Mouse (Mus musculus) heart, embryonic 16.5 days (tissue): ENCODE data around the gene Plek. TPM values are rescaled to one million over a fixed set of nuclear protein-coding genes. Genes with fewer than 3 reads are reported as not detected.

Experiments
- ATAC-seq: fragments of 200-750 bp; cut with Nextera tagmentation; replicated peaks from 2 replicates; pipeline ENCODE4 v1.8.0; 2017; ENCODE audit warnings: moderate number of reproducible peaks; ENCODE audit not compliant: insufficient read depth, low FRiP score; ENCODE audit errors: extremely low read depth
- H3K27ac ChIP-seq: fragments of 300-500 bp; sonication (generic); 2 replicates; pipeline ENCODE4 v1.5.1; 2014; ENCODE audit warnings: mild to moderate bottlenecking, low read length, control low read depth, moderate library complexity
- H3K27me3 ChIP-seq: fragments of 300-500 bp; sonication (generic); 2 replicates; pipeline ENCODE4 v1.6.1; 2014; ENCODE audit warnings: low read length, mixed read lengths; ENCODE audit not compliant: control insufficient read depth, insufficient read depth
- H3K36me3 ChIP-seq: fragments of 300-500 bp; sonication (generic); 2 replicates; pipeline ENCODE4 v1.6.1; 2014; ENCODE audit not compliant: control insufficient read depth, insufficient read depth
- H3K4me1 ChIP-seq: fragments of 300-500 bp; sonication (generic); 2 replicates; pipeline ENCODE4 v1.6.1; 2014; ENCODE audit warnings: low read length, mixed read lengths; ENCODE audit not compliant: control insufficient read depth, insufficient read depth
- H3K4me2 ChIP-seq: fragments of 300-500 bp; sonication (generic); 2 replicates; pipeline ENCODE4 v1.6.1; 2014; ENCODE audit warnings: low read depth, mild to moderate bottlenecking, control low read depth, low read length
- H3K4me3 ChIP-seq: fragments of 300-500 bp; sonication (generic); 2 replicates; pipeline ENCODE4 v1.5.1; 2014; ENCODE audit warnings: mild to moderate bottlenecking, control low read depth, low read length
- H3K9ac ChIP-seq: fragments of 300-500 bp; sonication (generic); 2 replicates; pipeline ENCODE4 v1.6.1; 2014; ENCODE audit warnings: low read length, control low read depth
- H3K9me3 ChIP-seq: fragments of 300-500 bp; sonication (generic); replicated peaks from 2 replicates; pipeline ENCODE4 v1.6.1; 2016; ENCODE audit warnings: low read length; ENCODE audit not compliant: control insufficient read depth
- WGBS: fragments of 180-500 bp; shearing (Covaris S2); extraction: QIAGEN DNeasy Blood & Tissue Kit; methylation state at CpG from one replicate; pipeline ENCODE4 v1.1.7; 2014; 5-methylcytosine and 5-hydroxymethylcytosine counted together
- polyA plus RNA-seq: library from polyadenylated mRNA; unstranded; fragments of >200 nt; fragmentation: Nextera tagmentation; extraction: Ambion mirVana; gene quantifications from 2 replicates; pipeline ENCODE4 v1.2.1, GENCODE M21; 2015

Plek gene
- polyA plus RNA-seq, 1 experiment from 2014 or later, result 3.0 TPM

DNA sequence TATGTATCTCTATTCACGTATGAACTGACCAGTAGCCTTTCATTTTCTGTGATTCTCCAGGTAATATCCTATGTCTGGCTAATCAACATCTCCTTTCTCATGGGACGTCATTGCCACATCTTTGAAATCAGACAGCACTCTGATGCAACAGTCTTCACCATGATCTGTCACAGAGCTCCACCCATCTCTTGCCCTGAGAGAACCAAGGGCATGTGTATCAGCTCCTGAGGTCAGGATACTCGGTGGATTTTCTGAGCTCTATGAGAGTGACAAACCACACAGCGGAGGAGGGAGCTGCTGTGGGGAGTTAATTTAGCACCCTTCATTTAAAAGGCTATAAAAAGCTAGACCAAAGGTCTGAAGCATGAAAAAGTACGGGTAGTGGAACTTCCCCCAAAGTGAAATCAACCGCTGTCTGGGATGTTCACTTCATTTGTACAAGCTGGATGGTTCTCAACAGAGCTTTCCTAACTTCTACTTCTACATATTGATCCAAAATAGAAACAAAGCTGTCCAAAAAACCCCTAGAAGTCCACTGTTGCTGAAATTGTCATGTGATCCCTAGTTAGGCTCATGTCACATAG is 64.3 kb downstream of the Plek start:
- Histone ChIP-seq H3K4me2 (no peak overlapping the region), H3K9me3 (no peaks in the 10 kb centered on the region), H3K4me3 (no peak overlapping the region), H3K9ac (no peak overlapping the region), H3K27me3 (no peaks in the 10 kb centered on the region), H3K4me1 (no peaks in the 10 kb centered on the region), H3K27ac (no peak overlapping the region), H3K36me3 (no peaks in the 10 kb centered on the region)
- 67% methylated on average over 6 of the region's 6 CpGs for WGBS
- no peak for ATAC-seq

GRCm38 (mm10) chr11:16986550-16987187 is 65.5 kb downstream of the Plek start:
- Histone ChIP-seq H3K9me3 (no peaks in the 10 kb centered on the region), H3K9ac (no peak overlapping the region), H3K27ac (no peak overlapping the region), H3K4me1 (no peaks in the 10 kb centered on the region), H3K4me3 (no peak overlapping the region), H3K4me2 (no peak overlapping the region), H3K36me3 (no peaks in the 10 kb centered on the region), H3K27me3 (no peaks in the 10 kb centered on the region)
- ATAC-seq, result no peak
- WGBS, result 74% methylated on average over 7 of the region's 7 CpGs

- Histone ChIP-seq H3K9me3 (no peaks in the 10 kb centered on the region), H3K4me3 (no peak overlapping the region)
- WGBS, result 74% methylated on average over 5 of the region's 5 CpGs
Observed at GRCm38 (mm10) chr11:16978161-16978707, 73.9 kb downstream of the Plek start.

DNA sequence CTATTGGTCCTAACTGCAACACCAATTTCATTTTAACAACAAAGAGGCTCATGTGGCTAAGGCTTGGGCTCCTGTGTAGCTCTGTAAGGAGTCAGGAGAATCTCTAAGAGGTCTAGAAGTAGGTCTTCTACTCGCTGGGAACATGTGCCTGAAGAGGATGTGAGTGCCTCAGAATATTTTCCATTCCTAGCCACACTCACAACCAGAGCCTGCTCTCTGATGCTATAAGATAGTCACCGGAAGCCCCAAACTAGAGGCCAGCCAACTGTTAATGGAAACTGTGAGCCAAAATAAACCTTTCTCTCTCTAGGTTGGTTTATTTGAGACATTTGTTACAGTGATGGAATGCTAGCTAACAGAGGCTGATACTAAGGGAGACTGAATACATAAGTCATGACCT is 74.6 kb downstream of the Plek start:
- no peak overlapping the region; the same call in 1 of the 2 replicates for H3K27ac ChIP-seq
- H3K9ac ChIP-seq, result no peak overlapping the region
- no peak overlapping the region for H3K4me2 ChIP-seq
- no peaks in the 10 kb centered on the region for H3K27me3 ChIP-seq
- no peaks in the 10 kb centered on the region for H3K9me3 ChIP-seq
- no peaks in the 10 kb centered on the region for H3K36me3 ChIP-seq
- H3K4me1 ChIP-seq, result peaks cover 4% of the 10 kb centered on the region
- H3K4me3 ChIP-seq, result no peak overlapping the region
- peak; percentile 37; the same call in 1 of the 2 replicates for ATAC-seq
- WGBS, result 40% methylated on average over 2 of the region's 2 CpGs

More at GRCm38 (mm10) chr11:16978161-16978707, 73.9 kb downstream of the Plek start:
- Histone ChIP-seq H3K4me2 (no peak overlapping the region), H3K27ac (no peak overlapping the region), H3K4me1 (peaks cover 4% of the 10 kb centered on the region), H3K27me3 (no peaks in the 10 kb centered on the region), H3K9ac (no peak overlapping the region), H3K36me3 (no peaks in the 10 kb centered on the region)
- ATAC-seq, result no peak

GRCm38 (mm10) chr11:16976937-16977336 is 75.2 kb downstream of the Plek start:
- Histone ChIP-seq H3K36me3 (no peaks in the 10 kb centered on the region), H3K9ac (no peak overlapping the region), H3K4me1 (peaks cover 4% of the 10 kb centered on the region), H3K27ac (no peak overlapping the region), H3K4me3 (no peak overlapping the region), H3K4me2 (no peak overlapping the region), H3K9me3 (no peaks in the 10 kb centered on the region), H3K27me3 (no peaks in the 10 kb centered on the region)
- 42% methylated on average over 4 of the region's 4 CpGs for WGBS
- ATAC-seq, result peak; percentile 49; the same call in 1 of the 2 replicates

DNA sequence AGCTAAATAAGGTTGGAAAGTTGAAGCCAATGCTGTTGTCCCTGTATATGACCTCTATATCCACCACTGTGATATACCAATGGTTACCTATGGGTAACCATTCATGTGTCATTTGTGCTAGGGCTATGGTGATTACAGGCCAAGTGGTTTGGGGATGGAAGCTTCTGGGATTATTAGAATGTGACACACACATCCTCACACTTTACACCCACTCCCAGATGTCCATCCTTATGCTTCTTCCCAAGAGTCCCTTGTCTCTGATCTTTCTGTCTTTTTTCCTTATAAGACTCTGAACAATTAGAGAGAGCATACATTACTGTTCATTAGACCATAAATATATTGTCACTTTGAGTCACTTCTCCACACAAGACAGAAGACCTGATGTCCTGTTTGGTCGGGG is 79.1 kb downstream of the Plek start:
- WGBS, result 78% methylated on average over 1 of the region's 1 CpGs
- H3K27ac ChIP-seq, result no peak overlapping the region

DNA sequence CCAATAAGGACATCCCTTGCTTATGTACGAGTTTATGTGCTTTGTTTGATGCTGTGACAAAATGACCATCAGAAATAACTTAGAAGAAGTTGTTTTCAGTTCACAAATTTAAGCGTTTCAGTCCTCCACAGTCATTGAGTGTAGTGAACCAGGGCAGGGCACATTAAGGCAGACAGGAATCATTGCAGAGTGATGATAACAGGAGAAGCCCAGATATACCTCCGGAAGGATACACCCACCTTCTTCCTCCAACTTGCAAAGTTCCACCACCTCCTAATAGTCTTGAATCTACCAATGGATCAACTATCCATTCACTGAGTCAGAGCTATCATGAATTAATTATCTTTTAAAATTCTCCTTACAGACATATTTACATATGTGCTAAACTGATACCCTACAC is 80.2 kb downstream of the Plek start:
- WGBS, result 74% methylated on average over 3 of the region's 3 CpGs
- H3K4me2 ChIP-seq, result no peak overlapping the region
- H3K27me3 ChIP-seq, result no peaks in the 10 kb centered on the region
- H3K4me3 ChIP-seq, result no peak overlapping the region
- H3K36me3 ChIP-seq, result no peaks in the 10 kb centered on the region
- H3K9me3 ChIP-seq, result no peaks in the 10 kb centered on the region
- H3K4me1 ChIP-seq, result peaks cover 2% of the 10 kb centered on the region
- no peak overlapping the region for H3K27ac ChIP-seq
- H3K9ac ChIP-seq, result no peak overlapping the region
- no peak for ATAC-seq

More for the DNA sequence above, 79.1 kb downstream of the Plek start:
- ATAC-seq, result no peak
- Histone ChIP-seq H3K4me3 (no peak overlapping the region), H3K4me2 (no peak overlapping the region), H3K4me1 (peaks cover 4% of the 10 kb centered on the region), H3K27me3 (no peaks in the 10 kb centered on the region), H3K9me3 (no peaks in the 10 kb centered on the region), H3K9ac (no peak overlapping the region), H3K36me3 (no peaks in the 10 kb centered on the region)

DNA sequence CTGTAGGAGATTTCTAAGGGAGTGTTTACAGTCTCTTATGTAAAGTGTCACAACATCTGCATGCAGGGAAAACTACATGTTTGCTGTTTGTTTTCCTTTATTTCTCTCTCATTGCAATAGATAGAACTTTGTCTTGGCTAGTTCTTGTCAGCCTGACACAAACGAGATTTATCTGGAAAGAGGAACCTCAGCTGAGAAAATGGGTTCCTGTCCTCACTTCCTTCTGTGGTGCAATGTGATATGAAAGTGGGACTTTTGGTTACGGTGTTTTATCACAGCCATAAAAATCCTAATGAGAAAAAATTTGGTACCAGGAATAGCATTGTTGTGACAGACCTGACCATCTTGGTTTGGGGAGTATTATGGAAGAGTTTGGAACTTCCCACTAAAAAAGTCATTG is 82.5 kb downstream of the Plek start:
- WGBS, result 46% methylated on average over 2 of the region's 2 CpGs
- H3K4me3 ChIP-seq, result no peak overlapping the region
- no peak overlapping the region for H3K9ac ChIP-seq

DNA sequence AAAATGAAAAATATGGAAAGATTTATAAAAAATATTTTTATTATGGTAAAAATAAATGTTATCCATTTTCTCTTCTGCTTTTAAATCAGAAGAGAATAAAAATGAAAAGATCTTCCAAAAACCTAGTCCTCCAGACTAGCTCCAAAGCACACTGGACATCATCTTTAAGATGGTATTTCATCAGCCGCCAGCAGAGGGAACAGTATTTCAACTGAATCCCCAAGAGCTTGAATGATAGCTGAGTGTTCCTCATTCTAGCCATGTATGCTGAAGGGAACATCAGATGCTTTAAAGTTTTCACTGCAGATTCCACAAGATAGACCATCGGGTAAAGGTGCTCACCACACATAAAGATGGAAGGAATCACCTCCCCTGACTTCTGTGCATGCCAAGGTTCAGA is 84.4 kb downstream of the Plek start:
- Histone ChIP-seq H3K4me1 (no peaks in the 10 kb centered on the region), H3K4me2 (no peak overlapping the region), H3K36me3 (no peaks in the 10 kb centered on the region), H3K27me3 (no peaks in the 10 kb centered on the region), H3K9ac (no peak overlapping the region), H3K4me3 (no peak overlapping the region), H3K9me3 (no peaks in the 10 kb centered on the region), H3K27ac (no peak overlapping the region)
- ATAC-seq, result no peak
- 29% methylated on average over 2 of the region's 2 CpGs for WGBS

More for the DNA sequence above, 82.5 kb downstream of the Plek start:
- H3K9me3 ChIP-seq, result no peaks in the 10 kb centered on the region
- no peak for ATAC-seq
- H3K4me2 ChIP-seq, result no peak overlapping the region
- no peak overlapping the region for H3K27ac ChIP-seq
- no peaks in the 10 kb centered on the region for H3K36me3 ChIP-seq
- no peaks in the 10 kb centered on the region for H3K27me3 ChIP-seq
- no peaks in the 10 kb centered on the region for H3K4me1 ChIP-seq
